Mouse (Mus musculus): ENCODE results near the gene Ttc39a.
"Not testable (repeated sequence)": the region's sequence is repeated elsewhere in the genome, so short reads cannot be mapped to it uniquely, and the experiment has no call there.

The Ttc39a gene

DNA sequence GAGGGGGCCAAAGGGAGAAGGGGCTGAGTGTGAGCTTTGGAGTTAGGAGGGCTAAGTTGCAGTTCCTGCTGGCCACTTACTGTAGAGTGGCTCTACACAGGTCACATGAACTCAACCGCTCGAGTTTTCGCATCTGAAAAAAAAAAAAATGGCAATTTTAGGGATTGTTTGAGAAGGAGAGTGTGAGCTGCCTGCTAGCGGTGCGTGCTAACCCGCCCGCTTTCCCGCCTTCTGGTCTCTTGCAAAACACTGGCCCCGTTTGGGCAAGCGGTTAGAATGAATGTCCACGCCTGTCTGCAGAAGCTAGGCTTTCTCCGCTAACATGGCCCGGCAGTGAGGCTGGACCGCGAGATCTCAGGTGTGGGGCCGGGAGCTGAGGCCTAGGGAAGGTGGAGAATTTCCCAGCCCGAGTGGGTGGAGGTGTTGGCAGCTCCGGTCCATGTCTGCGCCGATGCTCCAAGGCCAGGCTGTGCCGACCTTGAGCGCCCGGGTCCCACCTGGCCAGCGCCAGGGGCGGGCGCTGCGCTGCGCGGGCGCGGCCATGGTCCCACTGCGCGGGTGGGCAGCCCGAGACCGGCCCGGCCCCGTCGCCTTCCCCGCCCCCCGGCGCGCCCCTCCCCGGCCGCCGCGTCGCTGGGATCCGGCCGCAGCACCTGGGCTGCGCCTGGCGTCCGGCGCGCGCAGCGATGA is at the start of gene Ttc39a:
Ttc39a (plus strand) TSS at position 138 of the 690 bp plus-strand sequence.
- in situ Hi-C loops (cut with MseI, MboI) = no loop called here

DNA sequence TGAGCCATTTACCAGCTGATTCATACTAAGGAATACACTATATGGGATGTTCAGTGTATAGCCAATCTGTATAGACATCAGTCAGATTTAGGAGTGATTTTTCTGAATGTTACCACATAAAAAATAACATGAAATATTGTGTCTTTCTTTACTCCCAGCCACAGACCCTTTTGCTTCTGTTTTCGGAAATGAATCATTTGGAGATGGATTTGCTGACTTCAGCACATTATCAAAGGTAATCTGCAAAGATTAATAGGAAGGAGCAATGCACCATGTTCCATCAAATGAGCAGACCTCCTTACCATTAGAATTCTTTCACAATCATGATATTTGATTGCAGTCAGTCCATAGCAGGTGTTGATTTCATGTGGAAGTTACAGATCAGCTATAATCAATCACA is 28.3 kb upstream of the Ttc39a start:
- in situ Hi-C loops (cut with MseI, MboI) = no loop called here

DNA sequence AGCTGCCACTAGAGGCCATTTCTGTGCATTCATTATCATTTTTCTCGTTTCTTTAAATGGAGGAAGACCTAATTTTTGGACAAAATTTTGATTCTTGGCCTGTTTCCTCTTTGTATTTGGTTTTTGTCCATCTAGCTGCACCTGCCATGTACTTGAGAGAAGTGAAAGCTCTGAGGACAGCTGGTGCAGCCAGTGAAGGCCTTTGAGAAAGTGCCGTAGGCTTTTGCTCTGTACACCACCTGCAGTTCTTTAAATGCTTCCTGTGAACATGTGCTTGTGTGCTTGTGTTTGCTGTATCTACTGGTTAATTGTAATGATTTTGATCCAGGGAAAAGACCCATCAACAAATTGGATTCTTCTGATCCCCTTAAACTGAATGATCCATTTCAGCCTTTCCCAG is 24.0 kb upstream of the Ttc39a start:
- in situ Hi-C loops (cut with MseI, MboI) = no loop called here

DNA sequence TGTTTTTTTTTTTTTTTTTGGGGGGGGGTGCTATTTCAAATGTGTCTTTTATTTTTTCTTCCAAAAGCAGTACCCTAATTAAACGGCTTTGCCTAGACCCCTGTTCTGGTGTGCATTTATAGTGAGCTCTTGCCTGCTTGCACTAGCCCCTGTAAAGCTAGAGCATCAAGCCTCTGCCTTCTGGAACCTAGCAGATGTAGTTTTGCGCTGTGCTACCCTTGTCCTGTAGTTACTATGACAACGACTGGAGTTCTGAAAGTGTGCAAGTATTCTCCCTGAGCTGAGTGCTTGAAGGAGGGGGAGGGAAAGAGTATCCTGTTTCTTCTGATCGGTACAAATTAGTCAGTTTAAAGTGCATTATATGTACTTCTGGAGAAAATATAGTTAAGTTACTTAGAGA is 20.8 kb upstream of the Ttc39a start:
- in situ Hi-C loops (cut with MseI, MboI) = no loop called here

DNA sequence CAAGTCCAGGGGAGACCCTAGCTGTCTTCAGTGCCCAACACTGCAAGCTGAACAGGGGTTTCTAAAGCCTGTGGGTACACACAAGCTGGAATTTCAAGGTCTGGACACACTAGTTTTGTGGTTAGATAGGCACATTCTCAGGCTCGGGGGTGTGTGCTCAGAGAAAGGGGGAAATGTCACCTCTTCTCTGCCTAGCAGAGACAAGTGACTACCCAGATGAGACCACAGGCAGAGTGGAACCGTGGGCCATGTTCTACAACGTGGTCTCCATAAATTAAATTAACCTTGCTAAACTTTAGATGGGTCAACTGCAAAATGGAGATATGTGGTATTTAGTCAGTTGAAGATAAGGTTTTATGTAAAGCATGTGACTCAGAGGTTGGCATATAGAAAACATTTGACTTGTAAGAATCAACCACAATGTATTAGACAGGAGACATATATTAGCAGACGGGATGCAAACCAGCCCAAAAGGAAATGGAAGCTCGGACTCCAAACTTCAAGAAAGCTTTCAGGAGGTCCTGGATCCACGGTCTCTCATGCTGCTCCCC is 13.1 kb upstream of the Ttc39a start:
- in situ Hi-C loops (cut with MseI, MboI) = no loop called here

DNA sequence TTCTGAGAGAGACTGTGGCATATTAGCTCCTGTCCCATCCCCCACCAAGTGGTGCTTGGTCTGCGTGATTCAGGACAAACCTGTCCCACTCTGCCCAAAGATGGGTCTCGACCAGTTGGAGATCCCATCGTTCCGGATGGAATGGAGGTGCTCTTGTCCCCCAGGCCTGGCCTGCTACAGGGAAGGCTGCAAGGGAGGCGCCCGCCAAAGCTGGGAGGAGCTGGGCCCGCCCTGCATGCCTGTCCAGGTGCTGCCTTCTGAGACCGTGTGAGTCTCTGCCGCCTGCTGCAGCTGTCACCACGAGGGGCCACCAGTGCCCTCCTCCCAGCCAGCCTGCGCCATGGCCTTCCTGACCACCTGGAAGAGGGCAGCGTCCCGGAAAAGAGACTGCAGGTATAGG is 12.5 kb upstream of the Ttc39a start:
- in situ Hi-C loops (cut with MseI, MboI) = no loop called here

DNA sequence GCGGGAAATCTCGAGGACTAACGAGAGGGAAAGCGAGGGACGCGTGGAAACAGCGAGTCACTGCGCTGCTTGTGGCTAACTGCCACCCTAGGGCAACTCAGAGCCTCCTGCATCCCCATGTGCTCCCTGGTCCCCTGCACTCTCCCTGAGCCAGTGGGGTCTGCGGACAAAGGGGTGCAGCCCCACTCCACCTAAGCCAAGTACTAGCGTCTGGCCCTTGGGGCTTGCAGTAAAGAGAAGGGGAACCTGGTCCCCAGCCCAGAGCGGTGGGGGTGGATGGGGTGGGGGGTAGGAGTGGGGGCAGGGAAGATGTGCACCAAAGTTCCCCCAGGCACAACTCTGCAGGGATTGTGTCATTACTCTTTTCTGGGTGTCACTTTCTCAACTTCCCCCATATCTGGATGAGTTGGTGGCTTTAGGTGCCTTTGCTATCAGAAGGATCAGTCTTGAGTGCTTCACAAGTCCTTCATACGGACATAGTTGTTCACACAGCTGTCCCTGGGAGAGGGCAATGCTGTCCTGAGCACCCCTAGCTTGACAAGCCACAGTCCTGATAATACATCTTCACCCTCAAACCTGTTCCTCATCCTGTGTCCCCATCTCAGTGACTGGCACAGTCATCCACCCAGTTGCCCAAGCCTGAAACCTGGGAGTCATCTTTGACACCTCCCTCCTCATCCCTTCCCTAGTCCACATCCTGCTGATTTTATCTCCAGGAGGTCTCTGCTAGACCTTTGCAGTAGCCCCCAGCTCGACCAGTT is 11.9 kb upstream of the Ttc39a start:
- in situ Hi-C loops (cut with MseI, MboI) = no loop called here

DNA sequence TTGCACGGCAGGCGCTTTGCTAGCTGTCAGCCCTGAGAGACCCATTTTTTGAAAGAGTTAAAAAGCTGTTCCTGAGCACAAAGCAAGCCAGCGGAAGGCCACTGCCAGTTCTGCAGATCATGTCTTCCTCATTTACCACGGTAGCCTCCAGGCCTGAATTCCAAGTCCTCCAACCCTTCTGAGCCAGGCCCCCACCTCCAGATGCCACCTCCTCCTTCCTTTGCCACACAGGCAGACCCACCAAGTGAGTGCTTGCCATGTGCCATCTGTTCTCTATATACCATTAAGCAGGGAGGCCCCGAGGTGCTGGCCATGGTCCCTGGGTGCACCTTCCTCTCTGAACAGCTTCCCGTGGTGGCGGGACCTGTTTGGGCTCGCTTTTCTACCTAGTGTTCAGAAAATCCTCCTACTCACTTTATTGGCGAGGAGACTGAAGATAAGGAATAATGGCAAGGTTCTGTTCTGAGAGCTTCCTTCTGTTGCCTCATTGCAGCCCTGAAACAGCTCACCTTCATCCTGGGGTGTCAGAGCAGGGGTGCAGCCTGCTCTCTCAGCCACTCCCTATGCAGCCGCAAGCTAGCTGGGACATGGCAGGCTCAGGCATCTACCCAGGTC is 6.0 kb upstream of the Ttc39a start:
- in situ Hi-C loops (cut with MseI, MboI) = no loop called here

DNA sequence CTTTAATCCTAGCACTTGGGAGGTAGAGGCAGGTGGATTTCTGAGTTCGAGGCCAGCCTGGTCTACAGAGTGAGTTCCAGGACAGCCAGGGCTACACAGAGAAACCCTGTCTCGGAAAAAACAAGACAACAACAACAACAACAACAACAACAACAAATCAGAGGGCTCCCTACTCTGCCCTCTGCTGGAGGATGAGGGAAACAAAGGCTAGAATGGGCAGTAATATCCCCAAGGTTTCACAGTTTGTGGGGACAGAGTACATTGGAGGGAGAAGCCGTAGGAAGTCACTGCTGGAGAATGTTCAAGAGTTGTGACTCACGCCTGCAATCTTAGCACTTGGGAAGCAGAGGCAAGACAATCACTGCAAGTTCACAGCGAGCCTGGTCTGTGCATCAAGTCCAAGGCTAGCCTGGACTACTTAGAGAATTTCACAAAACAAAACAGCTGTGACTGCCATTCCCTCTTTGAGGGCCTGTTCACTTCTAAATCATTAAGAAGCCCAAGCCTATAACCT is 5.2 kb upstream of the Ttc39a start:
- in situ Hi-C loops (cut with MseI, MboI) = no loop called here

DNA sequence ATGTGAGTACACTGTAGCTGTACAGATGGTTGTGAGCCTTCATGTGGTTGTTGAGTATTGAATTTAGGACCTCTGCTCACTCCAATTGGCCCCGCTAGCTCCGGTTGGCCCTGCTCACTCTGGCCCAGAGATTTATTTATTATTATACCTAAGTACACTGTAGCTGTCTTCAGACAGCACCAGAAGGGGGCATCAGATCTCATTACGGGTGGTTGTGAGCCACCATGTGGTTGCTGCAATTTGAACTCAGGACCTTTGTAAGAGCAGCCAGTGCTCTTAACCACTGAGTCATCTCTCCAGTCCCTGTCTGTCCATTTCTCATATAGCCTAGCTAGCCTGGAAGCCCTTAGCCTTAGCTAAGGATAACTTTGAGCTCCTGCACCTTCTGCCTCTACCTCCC is 1.5 kb upstream of the Ttc39a start:
- in situ Hi-C loops (cut with MseI, MboI) = not testable (repeated sequence)

DNA sequence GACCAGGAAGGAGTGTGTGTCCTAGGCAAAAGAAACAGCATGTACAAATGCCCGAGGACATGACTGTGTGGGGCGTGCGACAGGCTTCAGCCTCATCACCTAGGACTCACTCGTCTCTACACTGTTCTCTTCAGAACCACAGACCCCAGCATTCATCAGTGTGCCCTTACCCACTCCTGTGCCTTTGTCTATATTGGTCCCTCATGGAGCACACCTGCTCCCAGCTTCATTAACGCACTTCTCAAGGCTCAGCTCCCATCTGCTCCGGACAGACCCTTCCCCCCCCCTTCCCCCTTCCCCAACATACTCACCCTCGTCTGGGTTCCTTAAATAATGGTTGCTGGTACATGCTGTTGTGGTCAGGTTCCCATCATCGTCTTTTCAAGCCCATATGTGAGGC is 1.0 kb upstream of the Ttc39a start:
- in situ Hi-C loops (cut with MseI, MboI) = no loop called here

DNA sequence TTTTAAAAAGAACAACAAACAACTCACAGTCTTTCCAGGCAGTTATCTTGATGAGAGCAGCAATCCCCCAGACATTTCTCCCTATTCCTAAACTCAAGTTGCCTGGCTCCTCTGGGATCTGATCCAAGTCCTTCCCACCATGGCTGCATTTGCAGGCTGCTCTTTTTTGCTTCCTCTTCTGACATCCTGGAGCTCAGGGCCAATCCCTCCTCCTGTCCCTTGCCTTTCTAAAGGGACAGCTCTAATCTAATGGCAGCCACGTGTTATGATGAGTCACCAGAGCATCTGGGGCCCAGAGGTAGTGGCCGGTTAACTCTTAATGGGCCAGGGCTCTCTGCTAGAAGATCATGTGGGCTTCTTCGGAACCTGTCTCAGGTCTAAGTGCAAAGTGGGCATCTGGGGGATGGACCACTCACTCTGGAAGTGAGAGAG is 353 bp upstream of the Ttc39a start:
- in situ Hi-C loops (cut with MseI, MboI) = no loop called here

DNA sequence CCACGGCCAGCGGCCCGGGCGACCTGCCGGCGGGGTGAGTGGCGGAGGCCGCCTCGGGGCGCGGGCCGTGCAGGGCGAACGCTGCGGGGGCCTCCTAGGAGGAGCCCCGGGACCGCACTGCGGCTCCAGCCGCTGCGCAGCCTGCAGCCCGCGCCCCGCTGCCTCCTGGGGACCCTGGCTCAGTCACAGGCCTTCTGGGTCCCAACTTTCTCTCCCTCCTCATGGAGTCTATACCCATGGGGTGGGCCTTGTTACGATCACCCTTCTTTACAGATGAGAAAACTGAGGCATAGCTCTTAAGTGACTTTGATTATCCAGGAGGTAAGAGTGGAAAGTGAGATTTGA is 725 bp downstream of the Ttc39a start:
- in situ Hi-C loops (cut with MseI, MboI) = no loop called here

DNA sequence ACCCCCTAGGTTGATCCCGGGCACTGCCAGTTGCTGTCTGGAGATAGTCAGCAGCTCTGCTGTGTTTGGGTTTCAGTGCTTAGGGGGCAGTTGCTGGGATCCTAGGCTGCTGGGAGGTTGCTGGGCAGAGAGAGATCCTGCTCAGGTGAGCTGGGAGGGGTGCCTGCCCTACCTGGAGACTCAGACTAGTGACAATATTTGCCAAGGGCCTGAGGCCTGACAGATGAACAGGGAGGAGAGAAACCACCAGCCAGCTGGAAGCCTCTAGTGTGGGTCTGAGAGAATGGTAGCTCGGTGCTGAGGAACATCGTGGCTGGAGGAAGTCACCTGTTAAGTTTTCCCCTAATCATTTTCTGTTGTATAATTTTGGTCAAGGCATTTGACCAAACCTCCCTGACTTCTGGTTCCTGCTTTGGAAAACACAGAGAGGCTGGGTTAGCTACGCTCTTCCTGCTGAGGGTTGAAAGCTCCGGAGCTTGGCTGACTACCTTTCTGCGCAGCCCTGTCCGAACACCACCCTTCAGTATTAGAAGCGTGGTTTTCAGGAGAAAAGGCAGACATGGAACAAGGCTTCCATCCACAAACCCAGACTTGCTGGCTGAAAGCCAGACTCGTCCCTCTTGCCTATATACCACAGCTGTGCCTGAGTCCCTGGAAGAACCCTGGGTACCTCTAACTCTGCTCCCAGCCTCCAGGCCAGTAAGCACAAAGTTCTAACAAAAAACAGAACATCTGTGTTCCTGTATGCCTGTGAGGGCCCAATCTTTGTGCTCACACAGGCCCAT is 1.5 kb downstream of the Ttc39a start:
- in situ Hi-C loops (cut with MseI, MboI) = no loop called here

DNA sequence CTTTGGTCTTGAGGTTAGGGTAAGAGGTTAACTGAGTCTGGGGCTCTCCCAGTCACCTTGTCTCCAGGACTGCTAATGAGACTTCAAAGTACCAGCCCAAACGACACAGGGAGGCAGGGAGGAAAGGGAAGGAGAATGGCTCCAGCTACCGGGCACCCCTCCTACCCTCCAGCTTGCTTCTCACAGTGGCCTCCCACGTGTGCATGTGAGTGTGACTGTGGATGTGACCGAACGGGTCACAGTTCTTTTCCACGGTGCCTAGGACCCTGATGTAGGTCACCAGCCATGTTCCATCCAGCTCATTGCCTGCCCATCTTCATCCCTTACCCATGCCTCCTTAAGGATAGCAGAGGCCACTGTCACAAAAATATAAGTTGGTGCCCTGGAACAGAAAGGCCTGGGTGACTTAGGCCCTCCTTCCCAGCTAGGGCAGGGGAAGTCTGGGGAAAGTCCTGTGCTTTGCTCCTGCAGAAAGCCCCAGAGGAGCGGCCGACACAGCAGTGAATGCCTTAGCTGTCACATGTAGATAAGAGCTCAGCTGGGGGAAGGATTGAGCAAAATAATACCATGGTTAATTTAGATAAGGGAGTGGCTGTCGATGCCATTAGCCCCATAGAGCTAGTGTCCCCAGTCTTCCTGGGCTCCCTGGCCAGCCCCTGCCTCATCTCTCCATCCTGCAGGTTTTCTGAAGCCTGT is 4.4 kb downstream of the Ttc39a start:
- in situ Hi-C loops (cut with MseI, MboI) = no loop called here

DNA sequence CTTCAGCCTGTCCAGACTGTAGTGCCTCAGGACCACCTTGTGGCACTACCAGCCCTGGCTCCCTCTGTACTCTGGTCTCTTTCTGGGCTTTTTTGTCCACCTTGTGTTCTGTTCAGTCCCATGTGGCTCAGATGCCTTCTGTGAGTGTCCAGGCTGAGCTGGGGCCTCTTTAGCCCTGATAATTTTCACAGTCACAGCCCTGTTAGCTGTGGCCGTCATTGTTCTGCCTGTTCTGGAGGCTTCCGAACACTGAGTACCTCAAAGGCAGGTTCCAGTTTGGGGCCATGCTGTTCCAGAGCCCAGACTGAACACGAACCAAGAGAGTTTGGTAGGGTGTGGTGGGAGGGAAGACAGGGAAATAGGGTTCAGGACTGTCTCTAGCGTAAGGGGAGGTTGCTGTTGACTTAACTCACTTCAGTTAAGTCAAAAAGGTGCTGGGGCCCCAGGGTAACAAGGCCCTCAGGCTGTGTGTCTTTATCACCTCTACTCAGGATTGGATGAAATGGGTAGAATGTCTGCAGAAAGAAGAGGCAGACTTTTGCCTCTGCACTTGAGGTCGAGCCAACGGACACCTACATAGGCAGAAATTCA is 5.0 kb downstream of the Ttc39a start:
- in situ Hi-C loops (cut with MseI, MboI) = no loop called here

DNA sequence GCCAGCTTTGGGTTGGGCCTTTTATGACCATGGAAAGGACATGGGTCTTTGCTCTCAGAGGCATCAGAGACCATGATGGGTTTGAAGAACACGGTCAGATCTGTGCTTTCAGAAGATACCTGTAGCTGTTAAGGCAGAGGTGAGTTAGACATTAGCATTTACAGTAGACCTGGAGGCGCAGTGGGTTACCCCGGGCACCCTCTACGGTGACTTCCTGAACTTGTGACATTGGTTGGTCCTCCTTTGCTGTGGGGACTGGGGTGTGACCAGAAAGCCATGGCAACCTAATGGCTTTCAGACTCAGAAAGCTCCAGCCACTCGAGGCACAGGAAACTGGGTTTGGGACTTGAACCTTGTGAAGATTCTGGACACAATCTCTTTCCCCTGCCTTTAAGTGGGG is 5.8 kb downstream of the Ttc39a start:
- in situ Hi-C loops (cut with MseI, MboI) = no loop called here

DNA sequence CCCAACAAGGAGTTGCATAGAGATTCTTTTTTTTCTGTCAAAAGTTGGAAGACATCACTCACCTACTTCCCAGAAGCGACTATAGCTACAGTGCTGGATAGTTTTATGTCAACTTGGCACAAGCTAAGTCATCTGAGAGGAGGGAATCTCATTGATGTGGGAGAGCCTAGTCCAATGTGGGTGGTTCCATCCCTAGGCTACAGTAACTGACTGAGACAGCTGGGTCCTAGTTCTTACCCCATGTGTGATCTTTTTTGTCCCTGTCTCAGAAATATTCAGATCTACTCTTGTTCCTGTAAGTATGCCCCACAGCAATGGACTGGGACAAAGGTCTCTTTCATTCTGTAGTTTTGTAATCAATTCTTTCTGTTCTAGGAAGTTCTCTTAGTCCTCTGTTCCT is 11.6 kb downstream of the Ttc39a start:
- in situ Hi-C loops (cut with MseI, MboI) = no loop called here

DNA sequence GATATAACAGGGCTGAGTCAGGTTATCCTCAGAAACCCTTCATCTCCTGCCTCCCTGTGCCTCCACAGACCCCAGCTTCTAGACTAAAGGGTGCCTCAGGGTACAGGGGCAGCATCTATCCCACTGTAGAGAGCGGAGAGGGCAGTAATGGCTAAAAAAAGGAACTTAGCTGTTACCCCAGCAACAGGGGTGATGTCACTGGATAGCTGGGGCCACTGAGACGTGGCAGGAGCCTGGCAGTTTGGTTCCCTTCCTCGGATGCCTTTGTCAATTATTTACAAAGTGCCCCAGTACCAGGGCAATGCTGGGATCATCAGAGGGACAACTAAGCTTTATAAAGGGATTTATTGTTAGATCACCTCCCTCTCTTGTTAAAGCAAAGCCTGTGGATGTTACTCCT is 12.6 kb downstream of the Ttc39a start:
- in situ Hi-C loops (cut with MseI, MboI) = no loop called here

DNA sequence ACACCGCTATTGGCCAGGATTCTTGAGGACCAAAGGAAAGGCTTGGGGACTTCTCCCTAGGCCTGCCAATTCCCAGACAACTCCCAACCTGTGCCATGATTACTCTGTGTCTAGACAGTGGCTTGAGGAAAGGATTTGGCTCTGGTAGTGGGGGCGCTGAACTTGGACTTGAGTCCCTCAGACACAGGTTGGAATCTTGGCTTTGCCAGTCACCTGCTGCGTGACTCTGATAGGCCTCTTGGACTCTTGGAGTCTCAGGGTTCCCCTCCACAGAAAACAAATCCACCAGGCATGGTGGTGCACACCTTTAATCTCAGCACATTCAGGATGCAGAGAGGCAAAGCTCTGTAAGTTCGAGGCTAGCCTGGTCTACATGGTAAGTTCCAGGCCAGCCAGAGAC is 13.1 kb downstream of the Ttc39a start:
- in situ Hi-C loops (cut with MseI, MboI) = no loop called here

Data from mouse trophoblast stem cell (cell line).